Mouse (Mus musculus) c-Kit-positive CD71-positive TER-119-negative erythroid progenitor cells, embryonic 14.5 days (primary cell): Measurements from ENCODE around the gene Tmem258.
A peak's percentile ranks its signal among the peaks of the same experiment; 100 is the strongest.
"Not testable (repeated sequence)": the region's sequence is repeated elsewhere in the genome, so short reads cannot be mapped to it uniquely, and the experiment has no call there.

Experiments
- DNase-seq: peaks from one replicate; pipeline ENCODE4 v3.0.0-alpha.2; 2013; ENCODE audit warnings: low read depth

Gene Tmem258

GRCm38 (mm10) chr19:10203848-10204615 lies at the start of gene Tmem258, which contains the start of gene Fen1:
Tmem258 (plus strand) TSS chr19:10204014.
Fen1 (minus strand) TSS chr19:10204169.
- peak; percentile 81 for DNase-seq

- no peak for DNase-seq
Measured at GRCm38 (mm10) chr19:10157725-10158124, 46.1 kb upstream of the Tmem258 start.

- DNase-seq, result no peak
Measured at GRCm38 (mm10) chr19:10163896-10164295, 39.9 kb upstream of the Tmem258 start.

DNA sequence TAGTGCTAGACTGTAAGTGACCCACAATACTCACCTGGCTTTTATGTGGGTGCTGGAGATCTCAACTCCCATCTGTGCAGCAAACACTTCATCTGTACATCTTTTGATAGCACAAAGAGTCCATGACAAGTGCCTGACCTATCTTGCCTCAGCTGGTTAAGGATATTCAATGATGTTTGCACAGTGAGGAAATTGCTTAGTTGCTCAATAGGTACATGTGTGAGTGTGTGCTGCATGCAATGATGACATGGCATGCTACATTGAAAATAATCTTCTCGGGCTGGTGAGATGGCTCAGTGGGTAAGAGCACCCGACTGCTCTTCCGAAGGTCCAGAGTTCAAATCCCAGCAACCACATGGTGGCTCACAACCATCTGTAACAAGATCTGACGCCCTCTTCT lies 37.9 kb upstream of the Tmem258 start:
- DNase-seq, result not testable (repeated sequence)

DNA sequence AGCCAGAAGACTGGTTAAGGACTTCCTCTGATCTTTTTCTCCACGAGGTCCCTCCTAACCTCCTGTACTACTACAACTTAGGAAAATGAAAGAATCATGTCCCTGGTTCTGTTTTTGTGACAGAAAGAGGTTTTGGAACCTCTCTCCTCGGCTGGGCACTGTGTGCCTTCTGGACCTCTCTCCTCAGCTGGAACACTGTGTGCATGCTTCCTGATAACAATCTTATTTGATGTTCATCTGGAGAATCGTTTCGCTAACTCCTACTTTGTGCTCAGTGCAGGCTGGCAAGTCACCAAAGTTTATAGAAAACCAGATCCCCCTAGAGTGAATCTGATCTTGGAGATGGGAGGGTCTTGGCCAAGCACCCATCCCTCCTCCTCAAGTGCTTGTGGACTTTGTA lies 36.7 kb upstream of the Tmem258 start:
- DNase-seq, result no peak

GRCm38 (mm10) chr19:10167951-10168350 lies 35.9 kb upstream of the Tmem258 start:
- no peak for DNase-seq

- DNase-seq, result no peak
Measured at GRCm38 (mm10) chr19:10168441-10168840, 35.4 kb upstream of the Tmem258 start.

- no peak for DNase-seq
Measured at GRCm38 (mm10) chr19:10169179-10169578, 34.6 kb upstream of the Tmem258 start.

DNA sequence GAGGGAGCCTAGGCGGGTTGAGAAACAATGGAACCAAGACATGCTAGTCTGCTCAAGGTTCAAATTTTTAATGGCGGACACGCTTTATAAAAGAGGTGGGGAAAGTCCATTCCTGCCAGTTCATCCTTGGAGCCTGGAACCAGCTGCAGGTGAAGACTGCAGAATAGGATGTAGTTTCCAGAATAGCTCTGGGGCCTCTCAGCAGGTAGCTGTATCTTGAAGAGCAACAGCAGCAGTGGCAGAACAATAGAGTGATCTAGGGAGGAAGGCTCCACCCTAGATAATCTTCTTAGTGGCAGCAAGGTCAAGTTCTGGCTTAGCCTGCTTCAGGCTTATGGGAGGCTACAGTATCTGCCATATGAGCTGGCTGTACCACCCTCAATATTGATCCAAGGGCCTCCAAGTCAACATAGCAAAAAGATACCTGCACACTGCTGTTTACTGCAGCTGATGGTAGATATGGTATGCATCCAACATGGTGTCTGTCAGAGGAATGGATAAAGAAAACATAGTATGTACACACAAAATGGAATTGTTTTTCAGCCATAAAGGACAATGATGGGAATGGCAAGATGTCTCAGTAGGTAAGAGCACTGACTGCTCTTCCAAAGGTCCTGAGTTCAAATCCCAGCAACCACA lies 34.0 kb upstream of the Tmem258 start:
- not testable (repeated sequence) for DNase-seq

GRCm38 (mm10) chr19:10170466-10170865 lies 33.3 kb upstream of the Tmem258 start:
- no peak for DNase-seq

GRCm38 (mm10) chr19:10171359-10171758 lies 32.5 kb upstream of the Tmem258 start:
- DNase-seq, result no peak

GRCm38 (mm10) chr19:10171846-10172245 lies 32.0 kb upstream of the Tmem258 start:
- DNase-seq, result no peak

DNA sequence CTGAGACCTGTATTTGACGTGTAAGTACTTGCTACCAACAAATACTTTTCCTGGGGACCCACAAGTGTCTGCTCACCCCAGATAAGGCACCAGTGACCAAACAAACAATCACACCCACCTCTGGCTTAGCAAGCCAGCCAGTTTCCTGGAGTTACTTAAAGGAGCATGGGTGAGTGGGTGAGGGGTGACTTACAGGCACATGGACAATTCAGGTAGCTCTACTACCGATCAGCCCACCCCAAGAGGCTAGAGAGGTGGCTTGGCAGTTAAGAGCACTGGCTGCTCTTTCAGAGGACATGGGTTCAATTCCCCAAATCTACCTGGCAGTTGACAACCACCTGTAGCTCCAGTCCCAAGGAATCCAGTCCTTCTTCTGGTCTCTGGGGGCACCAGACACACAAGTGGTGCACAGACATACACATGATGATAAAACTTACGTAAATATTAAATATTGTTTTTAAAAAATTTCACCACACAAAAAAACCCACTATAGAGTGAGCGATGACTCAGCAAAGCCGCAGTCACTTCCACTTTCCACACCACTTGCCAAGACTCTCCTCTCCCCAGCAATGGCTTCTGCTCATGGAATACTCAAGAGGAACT lies 30.6 kb upstream of the Tmem258 start:
- DNase-seq, result peak; percentile 73

GRCm38 (mm10) chr19:10173844-10174539 lies 29.8 kb upstream of the Tmem258 start:
- no peak for DNase-seq

DNA sequence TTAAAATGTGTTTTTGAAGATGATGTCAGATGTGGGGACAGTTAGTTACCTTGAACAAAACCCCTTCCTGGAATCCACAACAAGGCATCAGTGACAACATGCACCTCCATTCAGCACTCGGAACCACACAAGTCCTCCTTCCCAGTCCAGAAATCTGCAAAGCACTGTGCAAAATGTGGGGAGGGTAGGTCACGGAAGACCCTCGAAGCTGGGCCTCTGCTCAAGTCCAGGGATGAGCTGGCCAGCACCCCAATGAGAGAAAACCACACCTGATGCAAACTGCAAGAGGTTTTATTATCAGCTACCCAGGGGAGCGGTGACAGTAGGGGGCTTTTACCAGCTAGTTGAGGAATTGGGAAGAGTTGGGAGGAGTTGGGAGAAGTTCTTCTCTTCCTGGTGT lies 28.9 kb upstream of the Tmem258 start:
- no peak for DNase-seq

DNA sequence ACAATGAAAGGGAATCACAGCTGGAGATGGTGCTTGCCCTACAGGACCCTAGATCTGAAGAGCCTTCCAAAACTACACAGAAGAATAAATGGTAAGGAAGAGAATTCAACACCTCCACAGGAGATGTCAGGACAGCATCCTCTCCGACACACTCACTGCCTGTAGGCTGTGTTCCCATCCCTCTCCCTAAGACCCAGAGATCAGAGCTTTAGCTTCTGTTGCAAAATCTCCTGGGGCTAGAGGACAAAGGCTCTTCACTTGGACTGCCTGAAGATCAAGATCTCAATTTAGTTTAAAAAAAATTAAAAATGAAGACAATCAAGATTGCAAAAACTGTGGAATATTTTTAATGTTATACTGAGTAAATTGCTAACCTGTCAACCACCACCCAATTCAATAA lies 27.3 kb upstream of the Tmem258 start:
- no peak for DNase-seq

DNA sequence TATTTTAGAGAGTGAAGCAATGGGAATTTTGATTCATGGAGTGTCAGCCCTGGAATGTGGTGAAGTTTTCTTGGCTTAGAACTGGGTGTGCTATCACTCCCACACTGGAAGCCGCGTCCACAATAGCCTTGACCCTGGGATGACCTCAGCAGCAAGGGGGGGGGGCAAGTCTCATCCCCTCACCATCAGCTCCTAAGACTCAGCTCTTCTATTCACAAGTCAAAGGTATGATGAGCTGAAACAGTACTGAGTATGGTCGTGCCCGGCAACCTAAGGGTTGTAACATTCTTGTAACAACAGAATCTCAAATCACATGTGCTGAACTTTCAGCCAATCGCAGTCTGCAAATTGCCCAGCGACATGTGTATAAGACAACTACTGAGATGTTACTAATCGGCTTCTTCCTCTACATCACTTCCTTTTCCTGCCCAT lies 26.9 kb upstream of the Tmem258 start:
- no peak for DNase-seq

DNA sequence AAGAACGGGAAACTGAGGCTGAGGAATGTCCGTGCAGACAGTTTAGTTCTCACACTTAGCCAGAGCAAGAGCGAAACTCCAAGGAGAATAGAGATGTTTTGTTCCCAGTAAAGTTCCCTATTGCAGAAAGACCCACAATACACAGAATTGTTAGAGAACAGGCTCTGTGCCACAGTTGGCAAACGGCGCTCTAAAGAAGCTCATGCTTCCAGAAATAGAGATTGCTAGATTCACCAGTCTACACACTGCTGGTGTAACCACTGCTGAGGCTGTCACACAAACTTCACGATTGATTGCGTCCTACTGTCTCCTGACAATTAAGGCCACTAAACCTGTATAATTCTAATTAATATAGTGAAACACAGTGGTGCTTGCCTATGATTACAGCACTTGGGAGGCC lies 22.6 kb upstream of the Tmem258 start:
- no peak for DNase-seq

DNA sequence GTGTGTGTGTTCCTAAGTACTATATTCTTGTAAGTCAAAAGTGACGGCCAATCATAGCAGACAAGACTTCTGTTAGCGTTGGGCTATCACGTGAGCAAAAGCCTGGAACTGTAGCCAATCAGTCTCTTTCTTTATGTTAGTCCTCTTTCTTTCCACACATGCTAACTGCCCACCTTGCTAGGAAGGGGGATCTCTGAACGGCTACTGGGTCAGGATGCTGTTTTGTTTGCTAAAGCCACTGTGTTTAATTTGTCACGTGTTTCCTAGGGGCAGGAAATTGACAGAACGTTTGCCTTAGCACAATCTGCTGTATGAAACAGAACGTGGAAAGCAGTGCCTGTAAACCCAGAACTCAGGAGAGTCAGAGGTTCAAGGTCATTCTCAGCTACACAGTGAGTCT lies 21.7 kb upstream of the Tmem258 start:
- no peak for DNase-seq

- DNase-seq, result peak; percentile 89
Measured at GRCm38 (mm10) chr19:10182670-10183298, 21.0 kb upstream of the Tmem258 start, which contains the start of gene Fads1. Fads1 (plus strand) TSS chr19:10182888.

GRCm38 (mm10) chr19:10183299-10183983 lies 20.4 kb upstream of the Tmem258 start:
- no peak for DNase-seq
